Mouse (Mus musculus): ENCODE measurements around the gene Tmub1. TPM values are rescaled to one million over a fixed set of nuclear protein-coding genes. Genes with fewer than 3 reads are reported as not detected.

Tmub1 gene
- polyA plus RNA-seq, 1 experiment from 2014 or later: 54.4 TPM

GRCm38 (mm10) chr5:24427981-24428402, 19.7 kb downstream of the Tmub1 start:
- peaks cover 29% of the 10 kb centered on the region for H3K36me3 ChIP-seq (replicated peaks; ENCODE audit: control insufficient read depth, insufficient read depth)
- H3K4me3 ChIP-seq (replicated peaks; ENCODE audit: low read length): no peak overlapping the region
- no peaks in the 10 kb centered on the region; the same call in 1 of the 2 replicates for H3K27me3 ChIP-seq (ENCODE audit: control insufficient read depth, insufficient read depth, low read length)
- no peaks in the 10 kb centered on the region for H3K9me3 ChIP-seq (ENCODE audit: control insufficient read depth, low read length)
- peaks cover 32% of the 10 kb centered on the region for H3K4me1 ChIP-seq (replicated peaks; ENCODE audit: control insufficient read depth, insufficient read depth, low read length)
- H3K9ac ChIP-seq: 0 out of 2 replicates have a peak overlapping the region, but pooled peaks have one; percentile 5
- H3K4me2 ChIP-seq (replicated peaks): peak overlapping the region; percentile 77; the same call in 1 of the 2 replicates
- ATAC-seq (ENCODE audit: low FRiP score) (no peak), DNase-seq (ENCODE audit: low spot score) (no peak)
- WGBS: 8% methylated on average over 15 of the region's 15 CpGs
- no peak overlapping the region for H3K27ac ChIP-seq

DNA sequence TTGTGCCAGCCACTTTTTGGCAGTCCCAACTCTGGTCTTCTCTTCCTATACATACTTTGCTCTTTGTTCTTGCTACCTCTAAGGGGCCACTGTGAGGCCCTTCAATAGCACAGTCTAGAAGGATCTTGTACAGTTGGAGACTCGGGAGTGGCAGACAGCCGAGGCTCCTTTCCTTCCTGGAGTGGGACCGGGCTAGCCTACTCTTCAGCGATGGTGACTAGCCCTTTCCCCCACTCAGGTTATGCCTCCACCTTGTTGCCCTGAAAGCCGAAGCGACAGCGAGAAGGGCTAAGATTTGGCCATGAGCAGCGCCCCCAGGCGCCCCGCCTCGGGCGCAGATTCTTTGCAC, 20.4 kb downstream of the Tmub1 start:
- Histone ChIP-seq H3K9me3 (ENCODE audit: control insufficient read depth, low read length) (no peaks in the 10 kb centered on the region), H3K4me2 (replicated peaks) (peak overlapping the region; percentile 77; the same call in 1 of the 2 replicates)
- 14% methylated on average over 12 of the region's 12 CpGs for WGBS

DNA sequence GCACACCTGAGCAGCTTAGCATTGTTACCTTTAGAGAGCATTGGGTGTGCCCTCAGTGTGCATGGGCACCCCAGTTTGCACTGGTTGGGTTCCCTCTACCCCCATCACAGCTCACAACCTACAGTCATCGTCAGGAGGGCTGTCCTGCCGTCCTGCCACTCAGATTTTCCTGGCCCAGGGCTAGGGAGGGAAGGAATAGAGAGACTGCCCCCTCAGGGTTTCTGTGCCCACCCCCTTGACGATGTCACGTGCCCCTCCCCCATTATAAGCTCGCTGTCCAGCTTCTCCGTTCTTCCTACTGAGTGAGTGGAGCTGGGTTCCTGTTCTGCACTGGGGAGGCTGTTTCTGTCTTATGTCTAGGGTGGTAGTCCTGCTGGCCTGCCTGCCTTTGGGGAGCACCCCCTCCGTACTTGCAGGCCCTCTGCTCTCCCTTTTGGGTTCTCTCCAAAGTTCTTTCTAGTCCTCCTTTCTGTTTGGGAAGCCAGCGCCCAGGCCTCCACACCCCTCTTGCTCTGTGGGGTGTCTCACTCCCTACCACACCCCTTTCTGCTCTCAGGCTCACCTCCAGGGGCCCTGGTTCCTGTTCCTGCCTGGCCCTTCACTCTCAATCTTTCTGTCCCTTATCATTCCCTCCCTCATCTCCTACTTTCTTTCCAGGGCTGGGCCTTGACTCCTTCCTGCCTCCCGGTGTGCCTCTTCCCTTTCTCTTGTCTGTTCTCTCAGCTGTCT, 20.9 kb downstream of the Tmub1 start:
- Histone ChIP-seq H3K27ac (no peak overlapping the region), H3K4me3 (replicated peaks; ENCODE audit: low read length) (peak overlapping the region; percentile 49; the same call in 1 of the 2 replicates), H3K4me1 (replicated peaks; ENCODE audit: control insufficient read depth, insufficient read depth, low read length) (peaks cover 44% of the 10 kb centered on the region), H3K9ac (0 out of 2 replicates have a peak overlapping the region, but pooled peaks have one; percentile 70), H3K4me2 (replicated peaks) (peak overlapping the region; percentile 77), H3K27me3 (ENCODE audit: control insufficient read depth, insufficient read depth, low read length) (no peaks in the 10 kb centered on the region; the same call in 1 of the 2 replicates), H3K9me3 (ENCODE audit: control insufficient read depth, low read length) (no peaks in the 10 kb centered on the region), H3K36me3 (replicated peaks; ENCODE audit: control insufficient read depth, insufficient read depth) (peaks cover 17% of the 10 kb centered on the region)
- ATAC-seq (ENCODE audit: low FRiP score): no peak
- DNase-seq (ENCODE audit: low spot score): no peak
- 16% methylated on average over 9 of the region's 9 CpGs for WGBS

More for the DNA sequence above, 20.4 kb downstream of the Tmub1 start:
- peaks cover 22% of the 10 kb centered on the region for H3K36me3 ChIP-seq (replicated peaks; ENCODE audit: control insufficient read depth, insufficient read depth)
- H3K27me3 ChIP-seq (ENCODE audit: control insufficient read depth, insufficient read depth, low read length): no peaks in the 10 kb centered on the region; the same call in 1 of the 2 replicates
- DNase-seq (ENCODE audit: low spot score) (no peak), ATAC-seq (ENCODE audit: low FRiP score) (no peak)
- no peak overlapping the region for H3K4me3 ChIP-seq (replicated peaks; ENCODE audit: low read length)
- no peak overlapping the region for H3K27ac ChIP-seq
- peaks cover 39% of the 10 kb centered on the region for H3K4me1 ChIP-seq (replicated peaks; ENCODE audit: control insufficient read depth, insufficient read depth, low read length)
- H3K9ac ChIP-seq: no peak overlapping the region

DNA sequence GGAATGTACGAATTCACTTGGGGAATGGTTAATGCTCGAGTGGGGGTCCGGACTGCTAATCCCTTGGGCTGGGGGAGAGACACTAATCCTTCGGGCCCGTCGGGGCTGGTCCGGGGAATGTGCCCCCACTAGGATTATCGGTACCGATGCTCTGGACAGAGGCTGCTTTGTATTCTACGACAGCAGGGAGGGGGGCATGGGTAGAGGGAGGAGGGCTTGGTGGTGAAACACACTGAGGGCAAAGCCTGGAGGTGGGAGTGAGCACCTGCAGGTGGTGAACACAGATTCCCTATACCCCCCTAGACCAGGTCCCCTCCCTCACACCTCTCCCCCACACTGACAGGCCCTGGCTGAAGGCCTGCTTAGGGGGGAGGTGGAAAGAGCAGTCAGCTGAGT, 21.6 kb downstream of the Tmub1 start:
- ATAC-seq (ENCODE audit: low FRiP score) (no peak), DNase-seq (ENCODE audit: low spot score) (no peak)
- Histone ChIP-seq H3K4me1 (replicated peaks; ENCODE audit: control insufficient read depth, insufficient read depth, low read length) (peaks cover 44% of the 10 kb centered on the region), H3K4me2 (replicated peaks) (peak overlapping the region; percentile 77), H3K36me3 (replicated peaks; ENCODE audit: control insufficient read depth, insufficient read depth) (peaks cover 10% of the 10 kb centered on the region), H3K27ac (peak overlapping the region; percentile 3; the same call in 1 of the 2 replicates), H3K27me3 (ENCODE audit: control insufficient read depth, insufficient read depth, low read length) (no peaks in the 10 kb centered on the region; the same call in 1 of the 2 replicates), H3K9ac (peak overlapping the region; percentile 70), H3K9me3 (ENCODE audit: control insufficient read depth, low read length) (no peaks in the 10 kb centered on the region), H3K4me3 (replicated peaks; ENCODE audit: low read length) (peak overlapping the region; percentile 49)
- under 1% methylated on average over 10 of the region's 10 CpGs for WGBS

- ATAC-seq (ENCODE audit: low FRiP score): no peak
- no peak for DNase-seq (ENCODE audit: low spot score)
- WGBS: 0% methylated on average over 28 of the region's 30 CpGs
Observed at GRCm38 (mm10) chr5:24425421-24426036, 22.1 kb downstream of the Tmub1 start.

GRCm38 (mm10) chr5:24424861-24425411, 22.7 kb downstream of the Tmub1 start:
- Histone ChIP-seq H3K27me3 (ENCODE audit: control insufficient read depth, insufficient read depth, low read length) (no peaks in the 10 kb centered on the region; the same call in 1 of the 2 replicates), H3K4me1 (replicated peaks; ENCODE audit: control insufficient read depth, insufficient read depth, low read length) (peaks cover 44% of the 10 kb centered on the region)

More at GRCm38 (mm10) chr5:24425421-24426036, 22.1 kb downstream of the Tmub1 start:
- H3K4me1 ChIP-seq (replicated peaks; ENCODE audit: control insufficient read depth, insufficient read depth, low read length): peaks cover 44% of the 10 kb centered on the region
- peaks cover 9% of the 10 kb centered on the region; the same call in 1 of the 2 replicates for H3K36me3 ChIP-seq (replicated peaks; ENCODE audit: control insufficient read depth, insufficient read depth)
- H3K4me3 ChIP-seq (replicated peaks; ENCODE audit: low read length): peak overlapping the region; percentile 49
- no peaks in the 10 kb centered on the region for H3K9me3 ChIP-seq (ENCODE audit: control insufficient read depth, low read length)
- H3K27ac ChIP-seq: peak overlapping the region; percentile 3; the same call in 1 of the 2 replicates
- H3K9ac ChIP-seq: peak overlapping the region; percentile 70
- peak overlapping the region; percentile 77 for H3K4me2 ChIP-seq (replicated peaks)
- no peaks in the 10 kb centered on the region; the same call in 1 of the 2 replicates for H3K27me3 ChIP-seq (ENCODE audit: control insufficient read depth, insufficient read depth, low read length)

GRCm38 (mm10) chr5:24424004-24424781, 23.5 kb downstream of the Tmub1 start:
- DNase-seq (ENCODE audit: low spot score) (no peak), ATAC-seq (ENCODE audit: low FRiP score) (no peak)
- peak overlapping the region; percentile 49 for H3K4me3 ChIP-seq (replicated peaks; ENCODE audit: low read length)
- 16% methylated on average over 21 of the region's 21 CpGs for WGBS
- peaks cover 17% of the 10 kb centered on the region for H3K36me3 ChIP-seq (replicated peaks; ENCODE audit: control insufficient read depth, insufficient read depth)
- H3K4me1 ChIP-seq (replicated peaks; ENCODE audit: control insufficient read depth, insufficient read depth, low read length): peaks cover 44% of the 10 kb centered on the region
- no peaks in the 10 kb centered on the region for H3K9me3 ChIP-seq (ENCODE audit: control insufficient read depth, low read length)
- H3K27me3 ChIP-seq (ENCODE audit: control insufficient read depth, insufficient read depth, low read length): no peaks in the 10 kb centered on the region; the same call in 1 of the 2 replicates
- peak overlapping the region; percentile 70 for H3K9ac ChIP-seq
- peak overlapping the region; percentile 77 for H3K4me2 ChIP-seq (replicated peaks)
- H3K27ac ChIP-seq: peak overlapping the region; percentile 87

More at GRCm38 (mm10) chr5:24424861-24425411, 22.7 kb downstream of the Tmub1 start:
- WGBS: under 1% methylated on average over 58 of the region's 60 CpGs
- Histone ChIP-seq H3K36me3 (replicated peaks; ENCODE audit: control insufficient read depth, insufficient read depth) (peaks cover 11% of the 10 kb centered on the region), H3K9me3 (ENCODE audit: control insufficient read depth, low read length) (no peaks in the 10 kb centered on the region), H3K4me2 (replicated peaks) (peak overlapping the region; percentile 77), H3K4me3 (replicated peaks; ENCODE audit: low read length) (peak overlapping the region; percentile 49), H3K9ac (peak overlapping the region; percentile 70), H3K27ac (peak overlapping the region; percentile 87)
- DNase-seq (ENCODE audit: low spot score) (peak; percentile 84), ATAC-seq (ENCODE audit: low FRiP score) (no peak)

DNA sequence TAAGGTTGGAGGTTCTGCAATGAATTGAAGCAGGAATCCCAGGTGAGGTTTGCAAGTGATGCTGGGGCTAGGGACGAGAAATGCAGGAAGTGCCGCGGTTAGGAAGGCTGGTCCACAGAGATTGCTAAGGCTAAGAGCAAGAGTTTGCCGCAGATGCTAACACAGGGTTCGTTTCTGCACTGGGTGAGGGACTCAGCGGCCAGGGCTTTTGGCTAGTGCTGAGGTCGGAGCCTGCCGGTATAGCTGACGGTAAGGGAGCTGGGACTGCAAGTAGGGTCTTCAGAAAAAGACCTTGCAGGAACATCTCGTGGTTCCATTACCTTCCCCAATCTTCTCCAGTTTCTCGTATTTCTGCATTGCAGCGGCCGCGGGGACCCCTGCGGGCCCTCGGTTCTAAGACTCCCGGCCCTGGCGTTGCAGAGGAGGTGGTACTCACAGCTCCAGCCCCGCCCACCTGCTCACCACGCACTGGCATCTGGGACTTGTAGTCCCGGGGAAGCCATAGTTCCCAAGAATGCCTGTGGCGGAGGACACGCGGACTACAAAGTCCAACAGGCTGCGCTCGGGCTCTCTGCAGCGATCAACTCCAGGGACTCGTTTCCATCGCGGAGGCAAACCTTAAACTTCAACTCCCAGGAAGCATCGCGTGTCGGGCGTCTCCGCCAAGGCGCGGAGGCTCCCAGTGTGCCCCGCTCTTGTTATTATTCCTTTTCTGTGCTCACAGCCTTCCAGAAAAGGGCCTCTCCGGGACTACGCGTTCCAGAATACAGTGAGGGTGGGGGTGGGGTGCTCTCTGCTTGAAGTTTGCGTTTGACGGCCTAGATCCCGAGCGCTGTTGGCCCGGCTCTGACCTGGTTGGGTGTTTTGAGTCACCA, 24.3 kb downstream of the Tmub1 start, which contains the start of the genes Cdk5 and Slc4a2:
Cdk5 (minus strand) TSS at position 402 of the 875 bp plus-strand sequence.
Slc4a2 (plus strand) TSS at position 709 of the 875 bp plus-strand sequence.
- H3K27me3 ChIP-seq (ENCODE audit: control insufficient read depth, insufficient read depth, low read length): no peaks in the 10 kb centered on the region; the same call in 1 of the 2 replicates
- no peaks in the 10 kb centered on the region for H3K9me3 ChIP-seq (ENCODE audit: control insufficient read depth, low read length)
- WGBS: under 1% methylated on average over 46 of the region's 46 CpGs
- H3K9ac ChIP-seq: peak within 1 kb of the TSS; percentile 88
- peaks cover 24% of the 10 kb centered on the region for H3K36me3 ChIP-seq (replicated peaks; ENCODE audit: control insufficient read depth, insufficient read depth)
- peak within 1 kb of the TSS; percentile 77 for H3K4me2 ChIP-seq (replicated peaks)
- H3K4me3 ChIP-seq (replicated peaks; ENCODE audit: low read length): peak within 1 kb of the TSS; percentile 49
- DNase-seq (ENCODE audit: low spot score): peak; percentile 98
- H3K4me1 ChIP-seq (replicated peaks; ENCODE audit: control insufficient read depth, insufficient read depth, low read length): peaks cover 43% of the 10 kb centered on the region
- peak within 1 kb of the TSS; percentile 87 for H3K27ac ChIP-seq
- peak; percentile 94 for ATAC-seq (ENCODE audit: low FRiP score)

Measured in hindbrain, embryonic 14.5 days (tissue).